In genomic region chr11:106202123-106202465, GRCm38 (mm10) we compare ENCODE assay signal across 8 mouse cellular contexts. TPM values are rescaled to one million over a fixed set of nuclear protein-coding genes. Genes with fewer than 3 reads are reported as not detected.
DNase-seq lines count a peak whose midpoint lies in the region; ATAC-seq and TF ChIP-seq lines count a peak whose summit lies in the region.

TSS of gene Strada (minus strand) at chr11:106202168.

- 0 out of 2 replicates have a peak, but pooled peaks cover 2% of the 10 kb centered on the region for H3K79me2 ChIP-seq in heart, adult 2 months (replicated peaks; ENCODE audit: control insufficient read depth, insufficient read depth, low read length)
- no peaks in the 10 kb centered on the region for H3K79me2 ChIP-seq in C2C12 (ENCODE audit: control insufficient read depth, insufficient read depth)

- H3K9me3 ChIP-seq in heart, embryonic 12.5 days (replicated peaks) = no peaks in the 10 kb centered on the region
- no peaks in the 10 kb centered on the region for H3K9me3 ChIP-seq in hindbrain, embryonic 11.5 days (ENCODE audit: control insufficient read depth, low read length)
- H3K9me3 ChIP-seq in liver, embryonic 15.5 days (replicated peaks) = no peaks in the 10 kb centered on the region

- H3K4me1 ChIP-seq in heart, embryonic 12.5 days (replicated peaks) = peaks cover 2% of the 10 kb centered on the region; the same call in 1 of the 2 replicates
- H3K4me1 ChIP-seq in heart, adult 2 months (ENCODE audit: control insufficient read depth, insufficient read depth, low read length) = no peaks in the 10 kb centered on the region
- no peaks in the 10 kb centered on the region for H3K4me1 ChIP-seq in cortical plate, adult 2 months (ENCODE audit: control insufficient read depth, insufficient read depth, low read length)
- no peaks in the 10 kb centered on the region for H3K4me1 ChIP-seq in hindbrain, embryonic 11.5 days (replicated peaks; ENCODE audit: control insufficient read depth, insufficient read depth, low read length)
- H3K4me1 ChIP-seq in liver, embryonic 15.5 days (replicated peaks) = peaks cover 27% of the 10 kb centered on the region

- peaks cover 81% of the 10 kb centered on the region for H3K36me3 ChIP-seq in heart, embryonic 12.5 days
- no peaks in the 10 kb centered on the region for H3K36me3 ChIP-seq in heart, adult 2 months (ENCODE audit: control insufficient read depth, insufficient read depth, low read length)
- peaks cover 93% of the 10 kb centered on the region for H3K36me3 ChIP-seq in C2C12 (ENCODE audit: control insufficient read depth, insufficient read depth)
- peaks cover 3% of the 10 kb centered on the region; the same call in 1 of the 2 replicates for H3K36me3 ChIP-seq in hindbrain, embryonic 11.5 days (ENCODE audit: control insufficient read depth, insufficient read depth, low read length)
- peaks cover 88% of the 10 kb centered on the region for H3K36me3 ChIP-seq in liver, embryonic 15.5 days (replicated peaks)

- H3ac ChIP-seq in C2C12 (ENCODE audit: control insufficient read depth, insufficient read length, low read depth) = no peak within 1 kb of the TSS

- DNase-seq in heart, adult 2 months = no peak
- no peak for DNase-seq in hindbrain, embryonic 11.5 days (ENCODE audit: low spot score)
- no peak for DNase-seq in ovary, postnatal 36 days (ENCODE audit: low spot score)
- no peak for DNase-seq in ovary, postnatal 10 days (ENCODE audit: low spot score)

- H3K79me3 ChIP-seq in C2C12 (ENCODE audit: low read depth) = peaks cover 2% of the 10 kb centered on the region

- intact Hi-C loops in heart, adult 2 months (cut with DNase I) = no loop called here

- H3K27me3 ChIP-seq in heart, embryonic 12.5 days (replicated peaks) = no peaks in the 10 kb centered on the region
- H3K27me3 ChIP-seq in heart, adult 2 months (ENCODE audit: control insufficient read depth, insufficient read depth, low read length) = no peaks in the 10 kb centered on the region
- no peaks in the 10 kb centered on the region for H3K27me3 ChIP-seq in C2C12 (ENCODE audit: control insufficient read depth, insufficient read depth, insufficient read length)
- no peaks in the 10 kb centered on the region for H3K27me3 ChIP-seq in hindbrain, embryonic 11.5 days (ENCODE audit: control insufficient read depth, insufficient read depth, low read length)
- no peaks in the 10 kb centered on the region for H3K27me3 ChIP-seq in liver, embryonic 15.5 days

- no peak for TF ChIP-seq POLR2A in heart, adult 2 months (IDR thresholded peaks at IDR 0.05; ENCODE audit: insufficient read depth, low read depth, low read length)
- TF ChIP-seq POLR2A in cortical plate, adult 2 months (IDR thresholded peaks at IDR 0.05; ENCODE audit: extremely low read depth, insufficient read depth, low read length) = no peak

- TF ChIP-seq EP300 in heart, adult 2 months (IDR thresholded peaks at IDR 0.05; ENCODE audit: insufficient read depth, low read depth, low read length) = no peak

- TF ChIP-seq CTCF in heart, adult 2 months (IDR thresholded peaks at IDR 0.05) = no peak
- TF ChIP-seq CTCF in C2C12 (IDR thresholded peaks at IDR 0.05; ENCODE audit: control insufficient read depth, insufficient read depth, insufficient read length) = no peak
- no peak for TF ChIP-seq CTCF in cortical plate, adult 2 months (IDR thresholded peaks at IDR 0.05; ENCODE audit: extremely low read depth, insufficient read depth, low read length)

- H3K9ac ChIP-seq in heart, embryonic 12.5 days = no peak within 1 kb of the TSS
- no peak within 1 kb of the TSS for H3K9ac ChIP-seq in heart, adult 2 months (ENCODE audit: low read depth, low read length)
- no peak within 1 kb of the TSS for H3K9ac ChIP-seq in hindbrain, embryonic 11.5 days (ENCODE audit: low read depth, low read length)
- no peak within 1 kb of the TSS for H3K9ac ChIP-seq in liver, embryonic 15.5 days

- no peak for ATAC-seq in heart, embryonic 12.5 days (ENCODE audit: insufficient number of reproducible peaks, low FRiP score)
- no peak for ATAC-seq in hindbrain, embryonic 11.5 days (ENCODE audit: low FRiP score)
- ATAC-seq in liver, embryonic 15.5 days (ENCODE audit: insufficient read depth) = no peak

- H3K27ac ChIP-seq in heart, embryonic 12.5 days (ENCODE audit: poor library complexity, severe bottlenecking) = no peak within 1 kb of the TSS
- no peak within 1 kb of the TSS for H3K27ac ChIP-seq in heart, adult 2 months
- H3K27ac ChIP-seq in cortical plate, adult 2 months (ENCODE audit: insufficient read depth, low read length) = no peak within 1 kb of the TSS
- H3K27ac ChIP-seq in hindbrain, embryonic 11.5 days (ENCODE audit: low read depth, low read length) = no peak within 1 kb of the TSS
- peak within 1 kb of the TSS; percentile 8; the same call in 1 of the 2 replicates for H3K27ac ChIP-seq in liver, embryonic 15.5 days (replicated peaks)

- H3K4me3 ChIP-seq in heart, embryonic 12.5 days = no peak within 1 kb of the TSS
- H3K4me3 ChIP-seq in heart, adult 2 months = no peak within 1 kb of the TSS
- H3K4me3 ChIP-seq in C2C12 (ENCODE audit: insufficient read depth, poor library complexity, severe bottlenecking) = no peak within 1 kb of the TSS
- no peak within 1 kb of the TSS for H3K4me3 ChIP-seq in cortical plate, adult 2 months (ENCODE audit: insufficient read depth, low read length)
- H3K4me3 ChIP-seq in hindbrain, embryonic 11.5 days (ENCODE audit: low read depth, low read length) = no peak within 1 kb of the TSS
- no peak within 1 kb of the TSS for H3K4me3 ChIP-seq in liver, embryonic 15.5 days (replicated peaks)

- 71% methylated on average over 5 of the region's 5 CpGs for WGBS in heart, embryonic 12.5 days
- 49% methylated on average over 5 of the region's 5 CpGs for WGBS in heart, adult 2 months
- WGBS in hindbrain, embryonic 11.5 days = 83% methylated on average over 5 of the region's 5 CpGs
- WGBS in liver, embryonic 15.5 days (ENCODE audit: insufficient replicate concordance) = 47% methylated on average over 5 of the region's 5 CpGs

- H3K4me2 ChIP-seq in heart, embryonic 12.5 days = no peak within 1 kb of the TSS
- no peak within 1 kb of the TSS for H3K4me2 ChIP-seq in hindbrain, embryonic 11.5 days (replicated peaks; ENCODE audit: low read depth, low read length)
- no peak within 1 kb of the TSS for H3K4me2 ChIP-seq in liver, embryonic 15.5 days

TF ChIP-seq in C2C12, 6 proteins besides CTCF, POLR2A, EP300 and RAD21:
- TF ChIP-seq MYOG (IDR thresholded peaks at IDR 0.05; ENCODE audit: control insufficient read depth, extremely low read depth, insufficient read length) = no peak
- TF ChIP-seq FOSL1 (IDR thresholded peaks at IDR 0.05; ENCODE audit: insufficient read depth, low read length, poor library complexity, severe bottlenecking) = no peak
- TF ChIP-seq MYOD1 (IDR thresholded peaks at IDR 0.05; ENCODE audit: control insufficient read depth, insufficient read length, low read depth) = no peak
- TF ChIP-seq MAX (IDR thresholded peaks at IDR 0.05) = no peak
- TF ChIP-seq CEBPB (IDR thresholded peaks at IDR 0.05; ENCODE audit: low read depth) = no peak
- TF ChIP-seq USF1 (IDR thresholded peaks at IDR 0.05; ENCODE audit: low read depth) = no peak

RNA-seq across cellular contexts. Expression of gene Strada, which starts in this region (rescaled TPM):
- 22.4 and 22.6 TPM in 2 replicates for polyA plus RNA-seq in heart, embryonic 12.5 days (2016; fragmentation: Nextera tagmentation; extraction: Ambion mirVana)
- total RNA-seq in heart, adult 2 months (2021) = 1 to 10 TPM; 6.2 to 7.0 TPM
- 16.9 and 21.8 TPM in 2 replicates for polyA plus RNA-seq in heart, adult 2 months (2012; rRNA removed)
- 21.3 TPM for polyA plus RNA-seq in C2C12 (2012; fragmentation: generic; extraction: Trizol)
- polyA plus RNA-seq in cortical plate, adult 2 months (2012; rRNA removed) = 51.9 and 55.2 TPM in 2 replicates
- polyA plus RNA-seq in hindbrain, embryonic 11.5 days (2014; fragmentation: Nextera tagmentation; extraction: Ambion mirVana) = 36.4 and 44.5 TPM in 2 replicates
- 7.8 and 7.9 TPM in 2 replicates for polyA plus RNA-seq in liver, embryonic 15.5 days (2015; fragmentation: Nextera tagmentation; extraction: Ambion mirVana)
